Mouse (Mus musculus) heart, adult 2 months (tissue): Measurements from ENCODE around the gene Mapkap1. TPM values are rescaled to one million over a fixed set of nuclear protein-coding genes. Genes with fewer than 3 reads are reported as not detected.
A peak's percentile ranks its signal among the peaks of the same experiment; 100 is the strongest.

Experiments used
- DNase-seq, 2 experiments: peaks; one replicate each; pipeline ENCODE4 v3.0.0; 2021
- H3K27ac ChIP-seq: fragments of 200-600 bp; 2 replicates; pipeline ENCODE4 v1.8.1; 2022
- H3K27me3 ChIP-seq: fragments of 200-500 bp; 2 replicates; pipeline ENCODE4 v1.6.1; 2012; ENCODE audit warnings: mild to moderate bottlenecking, low read length, inconsistent platforms, mixed read lengths; ENCODE audit not compliant: control insufficient read depth, insufficient read depth
- H3K36me3 ChIP-seq: fragments of 200-500 bp; 2 replicates; pipeline ENCODE4 v1.6.1; 2012; ENCODE audit warnings: low read length, inconsistent platforms; ENCODE audit not compliant: control insufficient read depth, insufficient read depth
- H3K4me1 ChIP-seq: fragments of 200-500 bp; 2 replicates; pipeline ENCODE4 v1.6.1; 2011; ENCODE audit warnings: low read length; ENCODE audit not compliant: control insufficient read depth, insufficient read depth
- H3K4me3 ChIP-seq: fragments of 200-600 bp; 2 replicates; pipeline ENCODE4 v1.8.1; 2022
- H3K79me2 ChIP-seq: fragments of 200-500 bp; replicated peaks from 2 replicates; pipeline ENCODE4 v1.6.1; 2012; ENCODE audit warnings: mild to moderate bottlenecking, inconsistent platforms, low read length, moderate library complexity, mixed read lengths; ENCODE audit not compliant: control insufficient read depth, insufficient read depth
- H3K9ac ChIP-seq: fragments of 200-500 bp; 2 replicates; pipeline ENCODE4 v1.6.1; 2012; ENCODE audit warnings: low read depth, mild to moderate bottlenecking, control low read depth, inconsistent platforms, low read length, mixed read lengths
- CTCF ChIP-seq: fragments of 200-600 bp; IDR thresholded peaks from 2 replicates; pipeline ENCODE4 v1.8.1; 2022; ENCODE audit warnings: antibody characterized with exemption, mild to moderate bottlenecking, moderate library complexity
- EP300 ChIP-seq: fragments of 200-500 bp; IDR thresholded peaks from 2 replicates; pipeline ENCODE4 v1.6.1; 2011; ENCODE audit warnings: low read depth, low read length, control low read depth; ENCODE audit not compliant: insufficient read depth
- POLR2A ChIP-seq: fragments of 200-500 bp; IDR thresholded peaks from 2 replicates; pipeline ENCODE4 v1.6.1; 2011; ENCODE audit warnings: mild to moderate bottlenecking, low read depth, low read length, control low read depth; ENCODE audit not compliant: insufficient read depth
- WGBS: fragments of 180-500 bp; shearing (Covaris S2); methylation state at CpG from one replicate; pipeline ENCODE4 v1.1.7; 2018; 5-methylcytosine and 5-hydroxymethylcytosine counted together
- intact Hi-C: fragments of 180-260 bp; cut with DNase I; formaldehyde crosslinking; loops from one replicate; pipeline ENCODE4 v1.15.1; 2025
- polyA plus RNA-seq: library from polyadenylated mRNA; depleted of rRNA; stranded (reverse); fragments of >200 nt; gene quantifications from 2 replicates; pipeline ENCODE4 v1.2.3, GENCODE M21; 2012
- total RNA-seq, 2 experiments: library from RNA; stranded (reverse); gene quantifications; 2 replicates each; pipeline ENCODE4 v1.2.3; 2021

Mapkap1 gene
- total and polyA plus RNA-seq, 3 experiments: 30.6 to 70.1 (median 63.6) TPM

GRCm38 (mm10) chr2:34528491-34528890 is 121.9 kb downstream of the Mapkap1 start:
- no peak for DNase-seq
- Histone ChIP-seq H3K79me2 (no peaks in the 10 kb centered on the region), H3K27ac (no peak overlapping the region), H3K4me1 (peaks cover 6% of the 10 kb centered on the region), H3K36me3 (peaks cover 7% of the 10 kb centered on the region), H3K9ac (no peak overlapping the region), H3K27me3 (no peaks in the 10 kb centered on the region), H3K4me3 (no peak overlapping the region)
- intact Hi-C loops: no loop called here
- TF ChIP-seq CTCF: no peak
- TF ChIP-seq EP300: no peak
- no peak for TF ChIP-seq POLR2A

GRCm38 (mm10) chr2:34530042-34530441 is 123.5 kb downstream of the Mapkap1 start:
- TF ChIP-seq CTCF: peak; percentile 46
- no peak for TF ChIP-seq EP300
- no peak overlapping the region for H3K27ac ChIP-seq
- intact Hi-C loops: no loop called here
- H3K36me3 ChIP-seq: peaks cover 7% of the 10 kb centered on the region
- no peak overlapping the region for H3K4me3 ChIP-seq
- peaks cover 6% of the 10 kb centered on the region for H3K4me1 ChIP-seq
- no peak overlapping the region for H3K9ac ChIP-seq
- WGBS: 79% methylated on average over 3 of the region's 3 CpGs
- H3K79me2 ChIP-seq: no peaks in the 10 kb centered on the region
- DNase-seq: no peak
- H3K27me3 ChIP-seq: no peaks in the 10 kb centered on the region

- TF ChIP-seq CTCF (no peak), POLR2A (no peak), EP300 (no peak)
- Histone ChIP-seq H3K27me3 (no peaks in the 10 kb centered on the region), H3K36me3 (peaks cover 3% of the 10 kb centered on the region), H3K79me2 (no peaks in the 10 kb centered on the region), H3K4me3 (no peak overlapping the region), H3K4me1 (peaks cover 5% of the 10 kb centered on the region; the same call in 1 of the 2 replicates), H3K27ac (peak overlapping the region; percentile 18), H3K9ac (no peak overlapping the region)
- DNase-seq: peak in 1 of 2 experiments; percentile 12
- intact Hi-C loops: no loop called here
- 28% methylated on average over 3 of the region's 3 CpGs for WGBS
Measured at GRCm38 (mm10) chr2:34531801-34532298, 125.3 kb downstream of the Mapkap1 start.

- Histone ChIP-seq H3K4me1 (peaks cover 4% of the 10 kb centered on the region; the same call in 1 of the 2 replicates), H3K79me2 (no peaks in the 10 kb centered on the region), H3K9ac (no peak overlapping the region), H3K27ac (peak overlapping the region; percentile 18), H3K4me3 (no peak overlapping the region), H3K36me3 (peaks cover under 1% of the 10 kb centered on the region; the same call in 1 of the 2 replicates), H3K27me3 (no peaks in the 10 kb centered on the region)
- 82% methylated on average over 1 of the region's 1 CpGs for WGBS
- no peak for DNase-seq
- intact Hi-C loops: no loop called here
- no peak for TF ChIP-seq EP300
- no peak for TF ChIP-seq CTCF
- no peak for TF ChIP-seq POLR2A
Measured at GRCm38 (mm10) chr2:34532394-34532793, 125.8 kb downstream of the Mapkap1 start.

GRCm38 (mm10) chr2:34533281-34533680 is 126.7 kb downstream of the Mapkap1 start:
- Histone ChIP-seq H3K27me3 (no peaks in the 10 kb centered on the region), H3K27ac (no peak overlapping the region)
- intact Hi-C loops: no loop called here

DNA sequence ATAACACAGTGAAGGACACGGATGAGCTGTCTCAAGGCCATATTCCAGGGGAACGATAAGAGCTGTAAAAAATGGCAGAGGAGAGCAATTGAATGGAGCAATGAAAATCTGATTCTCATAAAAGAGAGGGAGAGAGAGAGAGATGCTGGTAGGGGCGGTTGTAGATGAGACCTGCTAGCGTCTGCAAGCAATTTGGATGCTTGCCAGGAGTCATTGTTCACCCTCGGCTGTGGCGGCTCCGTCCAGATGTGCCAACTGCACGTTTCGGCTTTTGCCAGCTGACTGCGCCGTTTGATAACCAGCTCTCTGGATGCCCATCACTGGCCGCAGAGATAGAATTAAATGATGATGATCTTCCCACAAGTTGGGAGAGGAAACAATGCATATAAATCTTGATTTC is 128.4 kb downstream of the Mapkap1 start:
- H3K27me3 ChIP-seq: no peaks in the 10 kb centered on the region
- peaks cover 3% of the 10 kb centered on the region; the same call in 1 of the 2 replicates for H3K4me1 ChIP-seq
- intact Hi-C loops: no loop called here
- no peak overlapping the region for H3K9ac ChIP-seq
- no peaks in the 10 kb centered on the region for H3K36me3 ChIP-seq
- WGBS: 26% methylated on average over 12 of the region's 12 CpGs
- TF ChIP-seq EP300 (no peak), CTCF (no peak), POLR2A (no peak)
- no peak overlapping the region for H3K4me3 ChIP-seq
- no peaks in the 10 kb centered on the region for H3K79me2 ChIP-seq
- no peak for DNase-seq
- H3K27ac ChIP-seq: no peak overlapping the region

More at GRCm38 (mm10) chr2:34533281-34533680, 126.7 kb downstream of the Mapkap1 start:
- TF ChIP-seq CTCF (no peak), POLR2A (no peak), EP300 (no peak)
- peaks cover 3% of the 10 kb centered on the region; the same call in 1 of the 2 replicates for H3K4me1 ChIP-seq
- DNase-seq: no peak
- no peaks in the 10 kb centered on the region for H3K36me3 ChIP-seq
- no peak overlapping the region for H3K9ac ChIP-seq
- no peak overlapping the region for H3K4me3 ChIP-seq
- no peaks in the 10 kb centered on the region for H3K79me2 ChIP-seq
